Mouse (Mus musculus) midbrain, postnatal 0 days (tissue): Measurements from ENCODE around the gene Fndc3a. TPM values are rescaled to one million over a fixed set of nuclear protein-coding genes. Genes with fewer than 3 reads are reported as not detected.

ENCODE experiments used
- ATAC-seq: fragments of 200-750 bp; cut with Nextera tagmentation; 2 replicates; pipeline ENCODE4 v1.8.0; 2017; ENCODE audit warnings: moderate number of reproducible peaks, mild to moderate bottlenecking, moderate TSS enrichment, moderate library complexity; ENCODE audit not compliant: low FRiP score
- DNase-seq: peaks from one replicate; pipeline ENCODE4 v3.0.0-alpha.2; 2015; ENCODE audit warnings: low spot score
- H3K27ac ChIP-seq: fragments of 300-500 bp; sonication (generic); 2 replicates; pipeline ENCODE4 v1.5.1; 2014; ENCODE audit warnings: low read depth, mild to moderate bottlenecking, low read length, mixed read lengths
- H3K27me3 ChIP-seq: fragments of 300-500 bp; sonication (generic); 2 replicates; pipeline ENCODE4 v1.6.1; 2014; ENCODE audit warnings: low read length, control low read depth, mixed read lengths; ENCODE audit not compliant: insufficient read depth
- H3K36me3 ChIP-seq: fragments of 300-500 bp; sonication (generic); 2 replicates; pipeline ENCODE4 v1.6.1; 2014; ENCODE audit warnings: low read length, control low read depth, mixed read lengths; ENCODE audit not compliant: insufficient read depth
- H3K4me1 ChIP-seq: fragments of 300-500 bp; sonication (generic); 2 replicates; pipeline ENCODE4 v1.6.1; 2014; ENCODE audit warnings: mild to moderate bottlenecking, control low read depth, antibody characterized with exemption, low read length, mixed read lengths; ENCODE audit not compliant: insufficient read depth
- H3K4me2 ChIP-seq: fragments of 300-500 bp; sonication (generic); 2 replicates; pipeline ENCODE4 v1.6.1; 2014; ENCODE audit warnings: low read depth, mild to moderate bottlenecking, low read length, mixed read lengths; ENCODE audit not compliant: poor library complexity, severe bottlenecking
- H3K4me3 ChIP-seq: fragments of 300-500 bp; sonication (generic); 2 replicates; pipeline ENCODE4 v1.5.1; 2014; ENCODE audit warnings: low read depth, mild to moderate bottlenecking, low read length, moderate library complexity
- H3K9ac ChIP-seq: fragments of 300-500 bp; sonication (generic); replicated peaks from 2 replicates; pipeline ENCODE4 v1.6.1; 2014; ENCODE audit warnings: mild to moderate bottlenecking, low read length, moderate library complexity, mixed read lengths; ENCODE audit not compliant: poor library complexity, severe bottlenecking
- H3K9me3 ChIP-seq: fragments of 300-500 bp; sonication (generic); 2 replicates; pipeline ENCODE4 v1.6.1; 2016; ENCODE audit warnings: low read length, control low read depth
- CTCF ChIP-seq: IDR thresholded peaks from 2 replicates; pipeline ENCODE4 v1.5.1; 2016; ENCODE audit warnings: antibody characterized with exemption, mild to moderate bottlenecking
- WGBS: fragments of 180-500 bp; shearing (Covaris S2); extraction: QIAGEN DNeasy Blood & Tissue Kit; methylation state at CpG from one replicate; pipeline ENCODE4 v1.1.7; 2014; 5-methylcytosine and 5-hydroxymethylcytosine counted together
- polyA plus RNA-seq: library from polyadenylated mRNA; unstranded; fragments of >200 nt; fragmentation: Nextera tagmentation; extraction: Ambion mirVana; gene quantifications from 2 replicates; pipeline ENCODE4 v1.2.1, GENCODE M21; 2015
- total RNA-seq: library from RNA; depleted of rRNA; stranded (reverse); fragments of >200 nt; gene quantifications from 2 replicates; pipeline ENCODE4 v1.2.3, GENCODE M21; 2014

Fndc3a gene
- total and polyA plus RNA-seq, 2 experiments from 2014 or later, result 46.6 to 50.3 TPM

GRCm38 (mm10) chr14:72645512-72645911, 64.3 kb downstream of the Fndc3a start:
- TF ChIP-seq CTCF, result no peak
- Histone ChIP-seq H3K4me2 (no peak overlapping the region), H3K4me3 (no peak overlapping the region), H3K27ac (no peak overlapping the region), H3K36me3 (0 out of 2 replicates have a peak, but pooled peaks cover 4% of the 10 kb centered on the region), H3K9ac (no peak overlapping the region), H3K27me3 (no peaks in the 10 kb centered on the region), H3K9me3 (no peaks in the 10 kb centered on the region), H3K4me1 (no peaks in the 10 kb centered on the region)
- DNase-seq (no peak), ATAC-seq (no peak)

DNA sequence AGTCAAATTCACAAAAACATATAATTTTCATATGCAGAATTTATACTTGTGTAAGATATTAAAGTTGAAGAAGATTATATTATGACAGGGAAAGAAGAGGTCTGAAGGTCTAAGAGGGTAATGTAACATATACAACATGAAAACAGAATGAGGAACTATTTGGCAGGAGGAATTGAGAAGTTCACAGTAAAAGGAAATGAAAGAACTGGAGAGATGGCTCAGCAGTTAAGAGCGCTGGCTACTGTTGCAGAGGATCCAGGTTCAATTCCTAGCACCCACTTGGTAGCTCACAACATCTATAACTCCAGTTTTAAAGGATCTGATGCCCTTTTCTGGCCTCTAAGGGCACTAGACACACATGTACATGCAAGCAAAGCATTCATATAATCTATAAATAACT, 65.2 kb downstream of the Fndc3a start:
- Histone ChIP-seq H3K9me3 (no peaks in the 10 kb centered on the region), H3K27me3 (no peaks in the 10 kb centered on the region), H3K4me3 (no peak overlapping the region), H3K4me2 (no peak overlapping the region), H3K9ac (no peak overlapping the region), H3K27ac (no peak overlapping the region), H3K4me1 (no peaks in the 10 kb centered on the region), H3K36me3 (0 out of 2 replicates have a peak, but pooled peaks cover 4% of the 10 kb centered on the region)
- 100% methylated on average over 1 of the region's 1 CpGs for WGBS
- ATAC-seq (no peak), DNase-seq (no peak)
- TF ChIP-seq CTCF, result no peak

DNA sequence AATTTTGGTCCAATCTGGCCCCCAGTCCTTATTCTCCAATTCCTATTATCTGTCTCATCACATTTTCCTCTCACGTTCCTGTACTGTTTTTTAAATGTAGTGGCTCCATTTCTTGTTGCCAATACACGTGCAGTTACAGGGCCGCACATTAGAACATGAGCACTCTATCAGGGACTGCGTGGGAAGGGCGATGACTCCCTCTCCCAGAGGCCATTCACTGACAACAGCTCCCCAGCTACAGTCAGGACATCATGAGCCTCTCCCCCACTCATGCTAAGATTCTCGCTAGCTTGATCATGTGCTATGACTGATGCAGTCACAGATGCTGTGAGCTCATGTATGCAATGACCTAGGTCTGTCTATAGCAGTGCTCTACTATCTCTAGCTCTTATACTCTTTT, 71.3 kb downstream of the Fndc3a start:
- no peaks in the 10 kb centered on the region for H3K27me3 ChIP-seq
- H3K4me1 ChIP-seq, result no peaks in the 10 kb centered on the region
- no peak overlapping the region for H3K4me3 ChIP-seq
- no peak overlapping the region for H3K9ac ChIP-seq
- no peaks in the 10 kb centered on the region for H3K36me3 ChIP-seq
- DNase-seq (no peak), ATAC-seq (no peak)
- TF ChIP-seq CTCF, result no peak
- whole genome bisulfite sequencing, result 96% methylated on average over 6 of the region's 6 CpGs
- H3K4me2 ChIP-seq, result no peak overlapping the region
- no peak overlapping the region for H3K27ac ChIP-seq
- H3K9me3 ChIP-seq, result no peaks in the 10 kb centered on the region

DNA sequence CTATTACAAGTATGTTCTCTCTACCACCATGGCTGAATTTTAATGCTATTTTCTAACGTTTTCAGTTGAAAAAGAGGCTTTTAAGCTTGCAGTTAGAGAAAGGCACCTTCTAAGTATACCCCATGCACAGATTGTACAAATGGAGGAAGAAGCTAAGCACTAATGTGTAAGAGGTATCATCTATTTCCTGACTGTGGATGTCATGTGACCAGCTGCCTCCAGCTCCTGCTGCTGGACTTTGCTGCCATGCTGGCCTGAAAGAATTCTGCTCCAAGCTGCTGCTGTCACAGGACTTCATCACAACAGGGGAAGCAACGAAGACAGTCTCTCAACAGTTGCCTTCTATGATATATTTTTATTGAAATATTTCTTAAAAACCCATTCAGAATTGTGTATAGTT, 76.2 kb downstream of the Fndc3a start:
- DNase-seq (no peak), ATAC-seq (no peak)
- no peak overlapping the region for H3K4me2 ChIP-seq
- 80% methylated on average over 2 of the region's 2 CpGs for WGBS
- H3K9me3 ChIP-seq, result no peaks in the 10 kb centered on the region
- H3K27ac ChIP-seq, result no peak overlapping the region
- H3K4me3 ChIP-seq, result no peak overlapping the region
- H3K4me1 ChIP-seq, result no peaks in the 10 kb centered on the region
- no peaks in the 10 kb centered on the region for H3K27me3 ChIP-seq
- no peak for TF ChIP-seq CTCF
- H3K36me3 ChIP-seq, result no peaks in the 10 kb centered on the region
- no peak overlapping the region for H3K9ac ChIP-seq

- no peak for DNase-seq
- no peak for TF ChIP-seq CTCF
- Histone ChIP-seq H3K27ac (no peak overlapping the region), H3K4me1 (no peaks in the 10 kb centered on the region), H3K4me3 (no peak overlapping the region), H3K9me3 (no peaks in the 10 kb centered on the region), H3K9ac (no peak overlapping the region), H3K36me3 (no peaks in the 10 kb centered on the region), H3K27me3 (no peaks in the 10 kb centered on the region), H3K4me2 (no peak overlapping the region)
- no peak for ATAC-seq
These were observed 84.4 kb downstream of the Fndc3a start for GRCm38 (mm10) chr14:72625411-72625810.

GRCm38 (mm10) chr14:72604077-72604476, 105.7 kb downstream of the Fndc3a start:
- Histone ChIP-seq H3K4me3 (no peak overlapping the region), H3K27ac (no peak overlapping the region), H3K36me3 (no peaks in the 10 kb centered on the region), H3K27me3 (no peaks in the 10 kb centered on the region), H3K4me1 (peaks cover 10% of the 10 kb centered on the region; the same call in 1 of the 2 replicates), H3K9me3 (no peaks in the 10 kb centered on the region), H3K4me2 (no peak overlapping the region), H3K9ac (no peak overlapping the region)
- no peak for DNase-seq
- no peak for TF ChIP-seq CTCF
- ATAC-seq, result no peak
- WGBS, result 80% methylated on average over 3 of the region's 3 CpGs
